Comparison of ENCODE assay signal across 8 mouse cellular contexts in the genomic region with DNA sequence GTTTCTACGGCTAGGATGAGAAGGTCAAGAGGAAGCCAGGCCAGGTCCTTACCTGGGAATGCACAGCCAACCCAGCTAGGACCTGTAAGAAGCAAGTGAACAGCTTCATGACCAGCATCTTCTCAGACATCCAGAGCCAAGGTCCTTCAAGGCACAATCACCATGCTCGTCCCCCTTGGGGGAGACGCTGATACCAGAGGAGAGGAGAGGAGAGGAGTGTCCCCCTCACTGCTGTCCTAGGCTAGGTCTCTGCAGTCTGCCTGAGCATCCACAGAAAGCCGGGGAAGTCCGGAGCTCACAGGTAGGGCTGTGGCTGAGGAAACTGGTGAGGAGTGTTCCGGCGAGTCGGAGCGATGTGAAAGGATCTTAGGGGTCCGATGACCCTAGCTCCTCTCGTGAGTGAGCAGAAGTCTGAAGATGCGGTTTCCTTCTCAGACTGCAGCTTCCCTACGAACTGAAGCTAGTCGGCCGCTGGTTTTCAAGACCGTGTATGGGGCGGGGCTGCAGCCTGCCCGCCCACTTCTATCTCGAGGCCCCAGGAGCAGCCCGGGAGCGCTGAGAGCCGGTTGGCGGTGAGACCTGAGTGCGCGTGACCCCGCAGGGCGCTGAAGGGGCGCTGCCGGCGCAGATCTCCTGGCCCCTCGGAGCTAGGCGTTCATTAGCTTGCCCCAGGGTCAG. TPM values are rescaled to one million over a fixed set of nuclear protein-coding genes. Genes with fewer than 3 reads are reported as not detected.
DNase-seq lines count a peak whose midpoint lies in the region; ATAC-seq and TF ChIP-seq lines count a peak whose summit lies in the region.

No protein-coding gene starts in this region.

- peak; percentile 36; the same call in 1 of the 2 replicates for ATAC-seq in kidney, embryonic 16.5 days (ENCODE audit: low FRiP score, low TSS enrichment)

- H3K27me3 ChIP-seq in kidney, embryonic 16.5 days (ENCODE audit: insufficient read depth, low read length) = no peaks in the 10 kb centered on the region
- no peaks in the 10 kb centered on the region for H3K27me3 ChIP-seq in spleen, adult 2 months (ENCODE audit: control insufficient read depth, insufficient read depth, low read length)

- 2% methylated on average over 32 of the region's 32 CpGs for WGBS in kidney, embryonic 16.5 days
- WGBS in spleen, adult 2 months = 2% methylated on average over 32 of the region's 32 CpGs

- peak overlapping the region; percentile 53 for H3K4me2 ChIP-seq in kidney, embryonic 16.5 days (replicated peaks; ENCODE audit: low read depth, low read length)

- no peaks in the 10 kb centered on the region for H3K36me3 ChIP-seq in kidney, embryonic 16.5 days (ENCODE audit: insufficient read depth, low read length)
- no peaks in the 10 kb centered on the region for H3K36me3 ChIP-seq in spleen, adult 2 months (ENCODE audit: control insufficient read depth, insufficient read depth, low read length)

- H3K27ac ChIP-seq in kidney, embryonic 16.5 days (ENCODE audit: low read length) = peak overlapping the region; percentile 8; the same call in 1 of the 2 replicates
- no peak overlapping the region for H3K27ac ChIP-seq in spleen, adult 2 months (ENCODE audit: insufficient read depth, low read length)

- TF ChIP-seq CTCF in spleen, adult 2 months (IDR thresholded peaks at IDR 0.05; ENCODE audit: extremely low read depth, insufficient read depth, insufficient read length, insufficient replicate concordance) = no peak

- H3K9ac ChIP-seq in kidney, embryonic 16.5 days (replicated peaks; ENCODE audit: low read length) = peak overlapping the region; percentile 42

- peaks cover 37% of the 10 kb centered on the region for H3K4me1 ChIP-seq in kidney, embryonic 16.5 days (ENCODE audit: insufficient read depth, low read length)
- H3K4me1 ChIP-seq in spleen, adult 2 months (ENCODE audit: control insufficient read depth, insufficient read depth, insufficient read length) = peaks cover 7% of the 10 kb centered on the region

- H3K4me3 ChIP-seq in kidney, embryonic 16.5 days (ENCODE audit: low read length) = peak overlapping the region; percentile 38
- H3K4me3 ChIP-seq in spleen, adult 2 months (ENCODE audit: extremely low read depth, insufficient read depth, insufficient read length) = peak overlapping the region; percentile 36; the same call in 1 of the 2 replicates

- TF ChIP-seq POLR2A in spleen, adult 2 months (IDR thresholded peaks at IDR 0.05; ENCODE audit: low read depth, low read length) = no peak

- H3K9me3 ChIP-seq in kidney, embryonic 16.5 days (ENCODE audit: low read length) = no peaks in the 10 kb centered on the region

- DNase-seq in cerebellum, postnatal 10 days = peak; percentile 38 to 42
- no peak for DNase-seq in cerebellum, adult 11 months
- DNase-seq in c-Kit-positive CD71-negative TER-119-negative erythroid progenitor cells, embryonic 14.5 days (ENCODE audit: low read depth) = peak; percentile 56
- peak; percentile 65 to 69 for DNase-seq in heart, adult 9 months (ENCODE audit: low spot score in 2 of 2)
- DNase-seq in lung, postnatal 36 days = peak; percentile 67
- peak; percentile 15 to 25 for DNase-seq in spleen, adult 2 months (ENCODE audit: low read depth in 1 of 2, low spot score in 2 of 2)
- no peak for DNase-seq in urinary bladder, adult 2 months (ENCODE audit: low spot score)

RNA-seq across cellular contexts. Expression of a gene that starts 0.6 kb away (rescaled TPM):
- 16.9 and 18.4 TPM in 2 replicates for polyA plus RNA-seq in kidney, embryonic 16.5 days (2015; fragmentation: Nextera tagmentation; extraction: Ambion mirVana)
- polyA plus RNA-seq in spleen, adult 2 months (2012; rRNA removed) = 0.46 and 0.84 TPM in 2 replicates
- 6.0 and 7.7 TPM in 2 replicates for polyA plus RNA-seq in urinary bladder, adult 2 months (2012; rRNA removed)

RNA-seq across cellular contexts. Expression of a gene that starts 25.9 kb away (rescaled TPM):
- polyA plus RNA-seq in kidney, embryonic 16.5 days (2015; fragmentation: Nextera tagmentation; extraction: Ambion mirVana) = 0.86 and 1.1 TPM in 2 replicates
- polyA plus RNA-seq in spleen, adult 2 months (2012; rRNA removed) = 0.53 and 0.63 TPM in 2 replicates
- polyA plus RNA-seq in urinary bladder, adult 2 months (2012; rRNA removed) = 0.32 and 0.34 TPM in 2 replicates

RNA-seq across cellular contexts. Expression of a gene that starts 42.3 kb away (rescaled TPM):
- polyA plus RNA-seq in kidney, embryonic 16.5 days (2015; fragmentation: Nextera tagmentation; extraction: Ambion mirVana) = 108 and 110 TPM in 2 replicates
- polyA plus RNA-seq in spleen, adult 2 months (2012; rRNA removed) = 90.6 and 110 TPM in 2 replicates
- 73.8 and 82.6 TPM in 2 replicates for polyA plus RNA-seq in urinary bladder, adult 2 months (2012; rRNA removed)

Comparison
In these comparisons a context has a peak if more than half of its experiments do, and no peak if none do; other contexts are left out.
1. DNase-seq: peak in cerebellum, postnatal 10 days (2 of 2), c-Kit-positive CD71-negative TER-119-negative erythroid progenitor cells, embryonic 14.5 days (single experiment), heart, adult 9 months (2 of 2), lung, postnatal 36 days (single experiment) and spleen, adult 2 months (2 of 2); none in cerebellum, adult 11 months (single experiment) and urinary bladder, adult 2 months (single experiment).